Mouse (Mus musculus) CH12.LX (cell line): ENCODE measurements around the gene Dlgap1. TPM values are rescaled to one million over a fixed set of nuclear protein-coding genes. Genes with fewer than 3 reads are reported as not detected.

Experiments used
- DNase-seq: peaks from one replicate; pipeline ENCODE4 v3.0.0-alpha.2; 2013; ENCODE audit errors: extremely low read depth
- H3K27ac ChIP-seq: 2 replicates; pipeline ENCODE4 v1.5.1; 2012; ENCODE audit warnings: low read depth, mild to moderate bottlenecking, control low read depth, moderate library complexity; ENCODE audit not compliant: insufficient read depth
- H3K27me3 ChIP-seq: replicated peaks from 2 replicates; pipeline ENCODE3; 2012; ENCODE audit warnings: inconsistent platforms
- H3K36me3 ChIP-seq, 2 experiments: replicated peaks in 1 of 2; 2 replicates each; pipeline versions ENCODE3 to v1.6.1; 2012; ENCODE audit warnings: inconsistent platforms in 1 of 2, low read length in 1 of 2, mild to moderate bottlenecking in 1 of 2, mixed read lengths in 1 of 2, moderate library complexity in 1 of 2; ENCODE audit not compliant: control insufficient read depth in 1 of 2, insufficient read depth in 1 of 2
- H3K4me1 ChIP-seq, 2 experiments: 2 replicates each; pipeline ENCODE4 v1.6.1; 2012; ENCODE audit warnings: inconsistent platforms in 1 of 2, moderate library complexity in 1 of 2; ENCODE audit not compliant: insufficient read depth in 2 of 2, control insufficient read depth in 1 of 2
- H3K4me2 ChIP-seq: 2 replicates; pipeline ENCODE4 v1.6.1; 2012; ENCODE audit warnings: low read depth, mild to moderate bottlenecking, control low read depth; ENCODE audit not compliant: poor library complexity, insufficient read depth, severe bottlenecking
- H3K4me3 ChIP-seq, 3 experiments: fragments of 150-350 bp in 1 of 3; sonication (generic) in 1 of 3; replicated peaks in 1 of 3; 2 replicates each; pipeline versions ENCODE3 to v1.5.1; 2011 to 2012; ENCODE audit warnings: low read depth in 2 of 3, low read length in 2 of 3, mild to moderate bottlenecking in 2 of 3, moderate library complexity in 2 of 3, control low read depth in 1 of 3, improper control_type of control experiment in 1 of 3, inconsistent platforms in 1 of 3, mixed read lengths in 1 of 3; ENCODE audit not compliant: poor library complexity in 1 of 3
- H3K79me2 ChIP-seq: replicated peaks from 2 replicates; pipeline ENCODE4 v1.6.1; 2012; ENCODE audit warnings: mild to moderate bottlenecking, moderate library complexity; ENCODE audit not compliant: control insufficient read depth, poor library complexity, insufficient read depth, severe bottlenecking; ENCODE audit errors: extremely low read depth
- H3K9ac ChIP-seq: 2 replicates; pipeline ENCODE4 v1.6.1; 2012; ENCODE audit warnings: low read depth, mild to moderate bottlenecking, control low read depth, moderate library complexity; ENCODE audit not compliant: insufficient read depth
- H3K9me3 ChIP-seq: replicated peaks from 2 replicates; pipeline ENCODE3; 2012; ENCODE audit warnings: low read length, inconsistent platforms, mixed read lengths
- BHLHE40 ChIP-seq: IDR thresholded peaks from 2 replicates; pipeline ENCODE4 v1.6.1; 2011; ENCODE audit warnings: mild to moderate bottlenecking, low read depth, low read length, improper control_type of control experiment
- EP300 ChIP-seq: IDR thresholded peaks from 2 replicates; pipeline ENCODE4 v1.6.1; 2011; ENCODE audit warnings: low read length, improper control_type of control experiment
- IRF4 ChIP-seq: IDR thresholded peaks from 2 replicates; pipeline ENCODE4 v1.6.1; 2014; ENCODE audit warnings: low read depth, mild to moderate bottlenecking, inconsistent platforms, low read length, improper control_type of control experiment
- JUND ChIP-seq: conservative IDR thresholded peaks from 2 replicates; pipeline ENCODE4 v1.6.1; 2011; ENCODE audit warnings: low read depth, low read length, improper control_type of control experiment
- KAT2A ChIP-seq: IDR thresholded peaks from 2 replicates; pipeline ENCODE4 v1.6.1; 2012; ENCODE audit warnings: low read length, improper control_type of control experiment, inconsistent platforms; ENCODE audit not compliant: insufficient replicate concordance
- MAZ ChIP-seq: IDR thresholded peaks from 2 replicates; pipeline ENCODE4 v1.6.1; 2012; ENCODE audit warnings: low read depth, mild to moderate bottlenecking, inconsistent platforms, low read length, improper control_type of control experiment, moderate library complexity
- RAD21 ChIP-seq: IDR thresholded peaks from 2 replicates; pipeline ENCODE4 v1.6.1; 2011; ENCODE audit warnings: low read depth, mild to moderate bottlenecking, low read length, improper control_type of control experiment, moderate library complexity
- RCOR1 ChIP-seq: conservative IDR thresholded peaks from 2 replicates; pipeline ENCODE4 v1.6.1; 2012; ENCODE audit warnings: low read depth, mild to moderate bottlenecking, inconsistent platforms, low read length, improper control_type of control experiment
- TBP ChIP-seq: conservative IDR thresholded peaks from 2 replicates; pipeline ENCODE4 v1.6.1; 2011; ENCODE audit warnings: low read depth, low read length, improper control_type of control experiment
- UBTF ChIP-seq: IDR thresholded peaks from 2 replicates; pipeline ENCODE4 v1.6.1; 2012; ENCODE audit warnings: low read depth, mild to moderate bottlenecking, inconsistent platforms, low read length, improper control_type of control experiment, moderate library complexity
- ZC3H11A ChIP-seq: IDR thresholded peaks from 2 replicates; pipeline ENCODE4 v1.6.1; 2012; ENCODE audit warnings: low read depth, mild to moderate bottlenecking, inconsistent platforms, low read length, improper control_type of control experiment
- ZMIZ1 ChIP-seq: IDR thresholded peaks from 2 replicates; pipeline ENCODE4 v1.6.1; 2012; ENCODE audit warnings: low read depth, mild to moderate bottlenecking, inconsistent platforms, low read length, improper control_type of control experiment
- dilution Hi-C: fragments of 300-500 bp; cut with MboI; formaldehyde crosslinking; loops from 2 replicates; pipeline ENCODE4 v1.14.3; 2020; ENCODE audit warnings: low sequenced_read_pairs; ENCODE audit not compliant: extremely low pct_unique_long_range_greater_than_20kb, extremely low pct_ligation_motif_present
- in situ Hi-C: fragments of 300-500 bp; cut with MboI; formaldehyde crosslinking; loops from 3 replicates; pipeline ENCODE4 v1.14.3; 2019; ENCODE audit warnings: low sequenced_read_pairs, low pct_ligation_motif_present, low pct_unique_long_range_greater_than_20kb, mixed read lengths
- polyA plus RNA-seq: library from polyadenylated mRNA; unstranded; fragments of >175 nt; gene quantifications from 2 replicates; pipeline ENCODE4 v1.2.1, GENCODE M21; 2012; ENCODE audit warnings: low read depth; ENCODE audit not compliant: insufficient read length
- total RNA-seq, 2 experiments: library from RNA; depleted of rRNA; stranded (reverse); fragments of 300-350 nt in 1 of 2; fragments of >200 nt in 1 of 2; gene quantifications; 2 replicates each; pipeline ENCODE4 v1.2.3; 2012 to 2014

The Dlgap1 gene
- total and polyA plus RNA-seq, 3 experiments: 0.51 to 2.7 (median 1.2) TPM

DNA sequence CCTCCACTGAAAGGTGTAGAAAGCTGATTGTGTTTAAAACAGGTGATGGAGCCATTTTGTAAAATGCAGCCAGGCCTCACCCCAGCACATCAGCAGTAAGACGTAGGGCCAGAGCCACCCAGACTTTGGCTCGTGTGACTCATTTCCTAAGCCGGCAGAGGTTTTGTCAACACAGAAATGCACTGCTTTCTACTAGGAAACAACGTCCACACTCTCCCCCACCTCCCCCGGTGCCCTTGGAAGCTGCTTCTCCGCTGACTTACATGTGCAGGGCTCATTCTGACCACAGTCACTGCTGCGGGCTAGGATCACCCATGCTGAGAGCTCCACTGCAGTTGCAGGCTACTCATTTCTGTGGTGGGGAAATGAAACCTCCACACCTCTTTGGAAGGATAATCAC lies 533.1 kb downstream of the Dlgap1 start:
- no peaks in the 10 kb centered on the region for H3K9me3 ChIP-seq
- TF ChIP-seq BHLHE40 (peak; percentile 48), RAD21 (no peak)
- no peak for DNase-seq
- dilution Hi-C loops: no loop called here
- H3K27ac ChIP-seq: no peak overlapping the region
- in situ Hi-C loops: no loop called here
- H3K4me3 ChIP-seq: no peak overlapping the region
- no peaks in the 10 kb centered on the region for H3K36me3 ChIP-seq
- no peak overlapping the region for H3K4me2 ChIP-seq
- no peak overlapping the region for H3K9ac ChIP-seq
- no peaks in the 10 kb centered on the region for H3K27me3 ChIP-seq
- H3K79me2 ChIP-seq: no peaks in the 10 kb centered on the region
- H3K4me1 ChIP-seq: 0 out of 4 replicates have a peak, but pooled peaks cover 0 to 4% of the 10 kb centered on the region in 2 experiments

GRCm38 (mm10) chr17:70507759-70508158 lies 538.9 kb downstream of the Dlgap1 start:
- Histone ChIP-seq H3K4me3 (no peak overlapping the region), H3K36me3 (no peaks in the 10 kb centered on the region), H3K4me1 (no peaks in the 10 kb centered on the region), H3K4me2 (no peak overlapping the region), H3K9ac (no peak overlapping the region), H3K27me3 (no peaks in the 10 kb centered on the region), H3K79me2 (no peaks in the 10 kb centered on the region), H3K9me3 (no peaks in the 10 kb centered on the region), H3K27ac (no peak overlapping the region)
- TF ChIP-seq RCOR1: no peak
- in situ Hi-C loops: no loop called here
- dilution Hi-C loops: no loop called here
- DNase-seq: no peak

GRCm38 (mm10) chr17:70510441-70510840 lies 541.6 kb downstream of the Dlgap1 start:
- no peak for DNase-seq
- no peak overlapping the region for H3K4me2 ChIP-seq
- dilution Hi-C loops (no loop called here), in situ Hi-C loops (no loop called here)
- no peaks in the 10 kb centered on the region for H3K79me2 ChIP-seq
- no peaks in the 10 kb centered on the region for H3K9me3 ChIP-seq
- no peaks in the 10 kb centered on the region for H3K27me3 ChIP-seq
- H3K27ac ChIP-seq: no peak overlapping the region
- H3K9ac ChIP-seq: no peak overlapping the region
- no peak for TF ChIP-seq MAZ
- TF ChIP-seq ZC3H11A: no peak
- no peak for TF ChIP-seq TBP
- no peak for TF ChIP-seq UBTF
- no peak for TF ChIP-seq EP300
- no peak for TF ChIP-seq ZMIZ1
- no peak for TF ChIP-seq BHLHE40
- TF ChIP-seq IRF4: no peak
- no peak for TF ChIP-seq JUND
- TF ChIP-seq KAT2A: no peak
- TF ChIP-seq, all 38 proteins: peak for 0
- no peaks in the 10 kb centered on the region for H3K4me1 ChIP-seq
- no peak overlapping the region for H3K4me3 ChIP-seq
- H3K36me3 ChIP-seq: no peaks in the 10 kb centered on the region
